Mouse (Mus musculus) olfactory bulb, adult 2 months (tissue): ENCODE data around the gene Triobp.

Experiments used
- CTCF ChIP-seq: fragments of 200-500 bp; IDR thresholded peaks from 2 replicates; pipeline ENCODE4 v1.5.1; 2012; ENCODE audit warnings: low read depth, mild to moderate bottlenecking, low read length, moderate library complexity; ENCODE audit not compliant: insufficient read depth
- POLR2A ChIP-seq: fragments of 200-500 bp; IDR thresholded peaks from 2 replicates; pipeline ENCODE4 v1.6.1; 2012; ENCODE audit warnings: mild to moderate bottlenecking, low read depth, low read length, moderate library complexity; ENCODE audit not compliant: insufficient read depth

DNA sequence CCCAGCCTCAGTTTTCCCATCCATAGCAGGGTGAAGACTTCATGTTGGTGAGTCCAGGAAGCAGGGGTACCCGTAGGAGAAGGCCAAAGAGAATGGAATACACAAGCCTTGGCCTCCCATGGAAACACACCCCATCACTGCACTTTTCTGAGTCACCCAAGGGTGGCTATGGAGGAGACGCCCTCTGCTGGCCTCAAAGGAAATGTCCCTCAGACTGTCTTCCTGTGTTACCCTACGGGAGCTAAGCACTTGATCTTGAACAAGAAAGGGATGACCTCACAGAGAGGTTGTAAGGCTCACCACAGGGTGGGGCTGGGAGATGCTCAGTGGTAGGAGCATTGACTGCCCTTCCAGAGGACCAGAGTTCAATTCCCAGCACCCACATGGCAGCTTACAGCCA, 15.9 kb upstream of the Triobp start:
- no peak for TF ChIP-seq CTCF
- no peak for TF ChIP-seq POLR2A
